Mouse (Mus musculus) forebrain, embryonic 11.5 days (tissue): ENCODE results near the gene Gm20708. TPM values are rescaled to one million over a fixed set of nuclear protein-coding genes. Genes with fewer than 3 reads are reported as not detected.

Source experiments
- ATAC-seq: fragments of 200-750 bp; cut with Nextera tagmentation; replicated peaks from 2 replicates; pipeline ENCODE4 v1.8.0; 2017; ENCODE audit warnings: moderate TSS enrichment; ENCODE audit not compliant: low FRiP score
- DNase-seq: peaks from one replicate; pipeline ENCODE4 v3.0.0-alpha.2; 2017; ENCODE audit warnings: low spot score
- H3K27ac ChIP-seq: fragments of 300-500 bp; sonication (generic); 2 replicates; pipeline ENCODE4 v1.5.1; 2014; ENCODE audit warnings: low read depth, low read length
- H3K27me3 ChIP-seq: fragments of 300-500 bp; sonication (generic); 2 replicates; pipeline ENCODE4 v1.6.1; 2014; ENCODE audit warnings: mild to moderate bottlenecking, low read length, mixed read lengths; ENCODE audit not compliant: control insufficient read depth, insufficient read depth
- H3K36me3 ChIP-seq: fragments of 300-500 bp; sonication (generic); 2 replicates; pipeline ENCODE4 v1.6.1; 2014; ENCODE audit warnings: mild to moderate bottlenecking, low read length, moderate library complexity, mixed read lengths; ENCODE audit not compliant: control insufficient read depth, insufficient read depth
- H3K4me1 ChIP-seq: fragments of 300-500 bp; sonication (generic); replicated peaks from 2 replicates; pipeline ENCODE4 v1.6.1; 2014; ENCODE audit warnings: low read length, mixed read lengths; ENCODE audit not compliant: control insufficient read depth, insufficient read depth
- H3K4me2 ChIP-seq: fragments of 300-500 bp; sonication (generic); 2 replicates; pipeline ENCODE4 v1.6.1; 2014; ENCODE audit warnings: low read depth, mild to moderate bottlenecking, low read length, moderate library complexity, mixed read lengths; ENCODE audit not compliant: severe bottlenecking
- H3K4me3 ChIP-seq: fragments of 300-500 bp; sonication (generic); 2 replicates; pipeline ENCODE4 v1.5.1; 2014; ENCODE audit warnings: low read depth, low read length
- H3K9ac ChIP-seq: fragments of 300-500 bp; sonication (generic); 2 replicates; pipeline ENCODE4 v1.6.1; 2014; ENCODE audit warnings: low read length
- H3K9me3 ChIP-seq: fragments of 300-500 bp; sonication (generic); 2 replicates; pipeline ENCODE4 v1.6.1; 2016; ENCODE audit warnings: low read length, mixed read lengths; ENCODE audit not compliant: control insufficient read depth
- WGBS: fragments of 180-500 bp; shearing (Covaris S2); extraction: QIAGEN DNeasy Blood & Tissue Kit; methylation state at CpG from one replicate; pipeline ENCODE4 v1.1.7; 2014; 5-methylcytosine and 5-hydroxymethylcytosine counted together
- polyA plus RNA-seq: library from polyadenylated mRNA; unstranded; fragments of >200 nt; fragmentation: Nextera tagmentation; extraction: Ambion mirVana; gene quantifications from 2 replicates; pipeline ENCODE4 v1.2.1, GENCODE M21; 2014

Gene Gm20708
- polyA plus RNA-seq, 1 experiment from 2014 or later = 0.55 TPM

- Histone ChIP-seq H3K27me3 (no peaks in the 10 kb centered on the region), H3K4me3 (peak within 1 kb of the TSS; percentile 76), H3K9me3 (no peaks in the 10 kb centered on the region), H3K36me3 (peaks cover 10% of the 10 kb centered on the region; the same call in 1 of the 2 replicates), H3K27ac (peak within 1 kb of the TSS; percentile 92), H3K4me2 (peak within 1 kb of the TSS; percentile 59), H3K4me1 (peaks cover 5% of the 10 kb centered on the region), H3K9ac (peak within 1 kb of the TSS; percentile 82)
- DNase-seq (peak; percentile 99), ATAC-seq (peak; percentile 93)
- under 1% methylated on average over 51 of the region's 51 CpGs for WGBS
These were observed 39.7 kb downstream of the Gm20708 start, which contains the start of gene Birc5 for GRCm38 (mm10) chr11:117848985-117849671. Gene Birc5, plus strand, starts transcription at chr11:117849251.

- ATAC-seq (no peak), DNase-seq (no peak)
- Histone ChIP-seq H3K36me3 (peaks cover 29% of the 10 kb centered on the region), H3K4me1 (peaks cover 5% of the 10 kb centered on the region), H3K9ac (no peak overlapping the region), H3K27ac (no peak overlapping the region), H3K27me3 (no peaks in the 10 kb centered on the region), H3K9me3 (no peaks in the 10 kb centered on the region), H3K4me2 (no peak overlapping the region), H3K4me3 (no peak overlapping the region)
- 88% methylated on average over 3 of the region's 3 CpGs for WGBS
These were observed 43.4 kb downstream of the Gm20708 start for GRCm38 (mm10) chr11:117852875-117853274.

GRCm38 (mm10) chr11:117854241-117854640, 44.8 kb downstream of the Gm20708 start:
- Histone ChIP-seq H3K9ac (no peak overlapping the region), H3K4me1 (peaks cover 5% of the 10 kb centered on the region), H3K9me3 (no peaks in the 10 kb centered on the region), H3K27me3 (peaks cover under 1% of the 10 kb centered on the region; the same call in 1 of the 2 replicates), H3K4me3 (no peak overlapping the region), H3K27ac (no peak overlapping the region), H3K4me2 (no peak overlapping the region), H3K36me3 (peaks cover 29% of the 10 kb centered on the region)
- DNase-seq (no peak), ATAC-seq (no peak)
- WGBS = 93% methylated on average over 9 of the region's 9 CpGs

GRCm38 (mm10) chr11:117855360-117855759, 45.9 kb downstream of the Gm20708 start:
- Histone ChIP-seq H3K4me2 (no peak overlapping the region), H3K4me1 (peaks cover 4% of the 10 kb centered on the region), H3K27me3 (peaks cover 9% of the 10 kb centered on the region), H3K4me3 (no peak overlapping the region), H3K27ac (no peak overlapping the region), H3K9ac (no peak overlapping the region), H3K36me3 (peaks cover 29% of the 10 kb centered on the region), H3K9me3 (no peaks in the 10 kb centered on the region)
- DNase-seq (no peak), ATAC-seq (no peak)
- WGBS = 95% methylated on average over 5 of the region's 5 CpGs

GRCm38 (mm10) chr11:117855975-117856374, 46.5 kb downstream of the Gm20708 start:
- no peak overlapping the region for H3K4me3 ChIP-seq
- DNase-seq (no peak), ATAC-seq (no peak)
- no peaks in the 10 kb centered on the region for H3K9me3 ChIP-seq
- 0 out of 2 replicates have a peak, but pooled peaks cover 1% of the 10 kb centered on the region for H3K4me1 ChIP-seq
- no peak overlapping the region for H3K27ac ChIP-seq
- H3K27me3 ChIP-seq = peaks cover 14% of the 10 kb centered on the region
- no peak overlapping the region for H3K9ac ChIP-seq
- peaks cover 29% of the 10 kb centered on the region for H3K36me3 ChIP-seq
- 74% methylated on average over 1 of the region's 1 CpGs for WGBS
- H3K4me2 ChIP-seq = no peak overlapping the region

- no peak overlapping the region for H3K27ac ChIP-seq
- H3K36me3 ChIP-seq = peaks cover 28% of the 10 kb centered on the region
- H3K9me3 ChIP-seq = no peaks in the 10 kb centered on the region
- DNase-seq (no peak), ATAC-seq (no peak)
- H3K27me3 ChIP-seq = peaks cover 21% of the 10 kb centered on the region
- no peak overlapping the region for H3K9ac ChIP-seq
- H3K4me2 ChIP-seq = no peak overlapping the region
- no peak overlapping the region for H3K4me3 ChIP-seq
- WGBS = 97% methylated on average over 10 of the region's 10 CpGs
- 0 out of 2 replicates have a peak, but pooled peaks cover 1% of the 10 kb centered on the region for H3K4me1 ChIP-seq
These were observed 48.0 kb downstream of the Gm20708 start for GRCm38 (mm10) chr11:117857462-117857861.

- DNase-seq (no peak), ATAC-seq (no peak)
- WGBS = 59% methylated on average over 3 of the region's 3 CpGs
- Histone ChIP-seq H3K4me3 (no peak overlapping the region), H3K27ac (no peak overlapping the region), H3K27me3 (peaks cover 22% of the 10 kb centered on the region), H3K4me1 (peaks cover 5% of the 10 kb centered on the region; the same call in 1 of the 2 replicates), H3K36me3 (peaks cover 19% of the 10 kb centered on the region), H3K9ac (no peak overlapping the region), H3K9me3 (no peaks in the 10 kb centered on the region), H3K4me2 (no peak overlapping the region)
These were observed 48.9 kb downstream of the Gm20708 start for GRCm38 (mm10) chr11:117858392-117858791.

- H3K4me1 ChIP-seq = peaks cover 11% of the 10 kb centered on the region; the same call in 1 of the 2 replicates
- 0 out of 2 replicates have a peak within 1 kb of the TSS, but pooled peaks have one; percentile 8 for H3K9ac ChIP-seq
- H3K36me3 ChIP-seq = peaks cover 19% of the 10 kb centered on the region
- H3K27ac ChIP-seq = no peak within 1 kb of the TSS
- no peaks in the 10 kb centered on the region for H3K9me3 ChIP-seq
- 3% methylated on average over 23 of the region's 23 CpGs for WGBS
- no peak within 1 kb of the TSS for H3K4me3 ChIP-seq
- no peak for DNase-seq
- H3K27me3 ChIP-seq = peaks cover 24% of the 10 kb centered on the region
- ATAC-seq = no peak
- 0 out of 2 replicates have a peak within 1 kb of the TSS, but pooled peaks have one; percentile 8 for H3K4me2 ChIP-seq
These were observed 51.1 kb downstream of the Gm20708 start, which contains the start of gene Tmem235 for GRCm38 (mm10) chr11:117860601-117861000. Gene Tmem235, plus strand, starts transcription at chr11:117860752.
